Mouse (Mus musculus) hindbrain, embryonic 15.5 days (tissue): ENCODE data around the gene Wnt7b. TPM values are rescaled to one million over a fixed set of nuclear protein-coding genes. Genes with fewer than 3 reads are reported as not detected.

Experiments used
- ATAC-seq: fragments of 200-750 bp; cut with Nextera tagmentation; 2 replicates; pipeline ENCODE4 v1.8.0; 2017; ENCODE audit warnings: low read depth, moderate number of reproducible peaks, moderate TSS enrichment; ENCODE audit not compliant: low FRiP score
- H3K27ac ChIP-seq: fragments of 300-500 bp; sonication (generic); replicated peaks from 2 replicates; pipeline ENCODE4 v1.5.1; 2015; ENCODE audit warnings: mild to moderate bottlenecking, inconsistent platforms
- H3K27me3 ChIP-seq: fragments of 300-500 bp; sonication (generic); 2 replicates; pipeline ENCODE4 v1.6.1; 2015; ENCODE audit warnings: control low read depth, inconsistent platforms
- H3K36me3 ChIP-seq: fragments of 300-500 bp; sonication (generic); 2 replicates; pipeline ENCODE4 v1.6.1; 2015; ENCODE audit warnings: control low read depth, inconsistent platforms
- H3K4me1 ChIP-seq: fragments of 300-500 bp; sonication (generic); replicated peaks from 2 replicates; pipeline ENCODE4 v1.6.1; 2015; ENCODE audit warnings: control low read depth, inconsistent platforms
- H3K4me2 ChIP-seq: fragments of 300-500 bp; sonication (generic); 2 replicates; pipeline ENCODE4 v1.6.1; 2015; ENCODE audit warnings: moderate library complexity, mild to moderate bottlenecking, inconsistent platforms
- H3K4me3 ChIP-seq: fragments of 300-500 bp; sonication (generic); 2 replicates; pipeline ENCODE4 v1.5.1; 2015; ENCODE audit warnings: mild to moderate bottlenecking, inconsistent platforms
- H3K9ac ChIP-seq: fragments of 300-500 bp; sonication (generic); 2 replicates; pipeline ENCODE4 v1.6.1; 2015; ENCODE audit warnings: inconsistent platforms
- H3K9me3 ChIP-seq: fragments of 300-500 bp; sonication (generic); 2 replicates; pipeline ENCODE4 v1.6.1; 2016; ENCODE audit warnings: control low read depth, inconsistent platforms
- WGBS: fragments of 180-500 bp; shearing (Covaris S2); methylation state at CpG from one replicate; pipeline ENCODE4 v1.1.7; 2015; 5-methylcytosine and 5-hydroxymethylcytosine counted together
- polyA plus RNA-seq: library from polyadenylated mRNA; unstranded; fragments of >200 nt; fragmentation: Nextera tagmentation; extraction: Ambion mirVana; gene quantifications from 2 replicates; pipeline ENCODE4 v1.2.1, GENCODE M21; 2015

The Wnt7b gene
- polyA plus RNA-seq, result 28.8 and 42.8 TPM in 2 replicates

GRCm38 (mm10) chr15:85582356-85582910 is at the start of gene Wnt7b:
Gene Wnt7b, minus strand, starts transcription at chr15:85582473.
- H3K27ac ChIP-seq, result peak within 1 kb of the TSS; percentile 50
- H3K4me1 ChIP-seq, result peaks cover 45% of the 10 kb centered on the region
- H3K36me3 ChIP-seq, result no peaks in the 10 kb centered on the region
- ATAC-seq, result 0 out of 2 replicates have a peak, but pooled peaks have one; percentile 6
- H3K4me3 ChIP-seq, result peak within 1 kb of the TSS; percentile 70
- peak within 1 kb of the TSS; percentile 98 for H3K4me2 ChIP-seq
- WGBS, result 2% methylated on average over 19 of the region's 19 CpGs
- H3K9me3 ChIP-seq, result no peaks in the 10 kb centered on the region
- H3K27me3 ChIP-seq, result peaks cover 46% of the 10 kb centered on the region
- peak within 1 kb of the TSS; percentile 62 for H3K9ac ChIP-seq

- H3K36me3 ChIP-seq, result no peaks in the 10 kb centered on the region
- no peak overlapping the region for H3K9ac ChIP-seq
- WGBS, result 52% methylated on average over 2 of the region's 2 CpGs
- no peak overlapping the region for H3K4me3 ChIP-seq
- H3K9me3 ChIP-seq, result no peaks in the 10 kb centered on the region
- H3K27me3 ChIP-seq, result no peaks in the 10 kb centered on the region
- no peak overlapping the region for H3K4me2 ChIP-seq
- no peak overlapping the region for H3K27ac ChIP-seq
- ATAC-seq, result no peak
- H3K4me1 ChIP-seq, result peaks cover 12% of the 10 kb centered on the region
Measured at GRCm38 (mm10) chr15:85631591-85631990, 49.3 kb upstream of the Wnt7b start.

- no peak for ATAC-seq
- no peak overlapping the region for H3K27ac ChIP-seq
- H3K9me3 ChIP-seq, result no peaks in the 10 kb centered on the region
- no peak overlapping the region for H3K4me3 ChIP-seq
- WGBS, result 76% methylated on average over 7 of the region's 7 CpGs
- H3K4me2 ChIP-seq, result no peak overlapping the region
- peaks cover 20% of the 10 kb centered on the region for H3K4me1 ChIP-seq
- H3K36me3 ChIP-seq, result no peaks in the 10 kb centered on the region
- H3K27me3 ChIP-seq, result no peaks in the 10 kb centered on the region
- no peak overlapping the region for H3K9ac ChIP-seq
Measured at GRCm38 (mm10) chr15:85629924-85630545, 47.8 kb upstream of the Wnt7b start.

- peaks cover 13% of the 10 kb centered on the region for H3K4me1 ChIP-seq
- peak overlapping the region; percentile 80 for H3K4me2 ChIP-seq
- under 1% methylated on average over 67 of the region's 68 CpGs for WGBS
- H3K4me3 ChIP-seq, result peak overlapping the region; percentile 45
- no peaks in the 10 kb centered on the region for H3K9me3 ChIP-seq
- peak overlapping the region; percentile 70 for H3K27ac ChIP-seq
- H3K9ac ChIP-seq, result peak overlapping the region; percentile 53
- H3K27me3 ChIP-seq, result no peaks in the 10 kb centered on the region
- no peaks in the 10 kb centered on the region for H3K36me3 ChIP-seq
- ATAC-seq, result peak; percentile 93
Measured at GRCm38 (mm10) chr15:85625666-85626279, 43.5 kb upstream of the Wnt7b start.

GRCm38 (mm10) chr15:85622213-85622612 is 39.9 kb upstream of the Wnt7b start:
- Histone ChIP-seq H3K27me3 (no peaks in the 10 kb centered on the region), H3K9ac (no peak overlapping the region), H3K4me2 (no peak overlapping the region), H3K36me3 (no peaks in the 10 kb centered on the region), H3K4me1 (peaks cover 13% of the 10 kb centered on the region), H3K9me3 (no peaks in the 10 kb centered on the region), H3K4me3 (no peak overlapping the region), H3K27ac (no peak overlapping the region)
- WGBS, result 86% methylated on average over 13 of the region's 13 CpGs
- no peak for ATAC-seq

GRCm38 (mm10) chr15:85615537-85616100 is 33.3 kb upstream of the Wnt7b start:
- no peak for ATAC-seq
- peak overlapping the region; percentile 86; the same call in 1 of the 2 replicates for H3K27ac ChIP-seq

GRCm38 (mm10) chr15:85615075-85615474 is 32.8 kb upstream of the Wnt7b start:
- Histone ChIP-seq H3K9ac (no peak overlapping the region), H3K27ac (peak overlapping the region; percentile 86; the same call in 1 of the 2 replicates)
- no peak for ATAC-seq

More at GRCm38 (mm10) chr15:85615537-85616100, 33.3 kb upstream of the Wnt7b start:
- no peak overlapping the region for H3K4me3 ChIP-seq
- 39% methylated on average over 20 of the region's 21 CpGs for WGBS
- no peak overlapping the region for H3K9ac ChIP-seq
- H3K4me2 ChIP-seq, result no peak overlapping the region
- H3K9me3 ChIP-seq, result no peaks in the 10 kb centered on the region
- peaks cover 40% of the 10 kb centered on the region for H3K4me1 ChIP-seq
- H3K36me3 ChIP-seq, result no peaks in the 10 kb centered on the region
- H3K27me3 ChIP-seq, result no peaks in the 10 kb centered on the region; the same call in 1 of the 2 replicates

GRCm38 (mm10) chr15:85613358-85614266 is 31.3 kb upstream of the Wnt7b start:
- Histone ChIP-seq H3K36me3 (no peaks in the 10 kb centered on the region), H3K4me1 (peaks cover 40% of the 10 kb centered on the region), H3K4me2 (no peak overlapping the region), H3K27ac (peak overlapping the region; percentile 86), H3K9ac (no peak overlapping the region), H3K4me3 (no peak overlapping the region), H3K9me3 (no peaks in the 10 kb centered on the region), H3K27me3 (no peaks in the 10 kb centered on the region; the same call in 1 of the 2 replicates)
- 40% methylated on average over 17 of the region's 17 CpGs for WGBS
- ATAC-seq, result peak; percentile 82

More at GRCm38 (mm10) chr15:85615075-85615474, 32.8 kb upstream of the Wnt7b start:
- no peaks in the 10 kb centered on the region for H3K36me3 ChIP-seq
- no peaks in the 10 kb centered on the region for H3K9me3 ChIP-seq
- H3K27me3 ChIP-seq, result no peaks in the 10 kb centered on the region; the same call in 1 of the 2 replicates
- 46% methylated on average over 22 of the region's 22 CpGs for WGBS
- H3K4me2 ChIP-seq, result no peak overlapping the region
- H3K4me3 ChIP-seq, result no peak overlapping the region
- H3K4me1 ChIP-seq, result peaks cover 40% of the 10 kb centered on the region

GRCm38 (mm10) chr15:85612660-85613357 is 30.5 kb upstream of the Wnt7b start:
- WGBS, result 69% methylated on average over 8 of the region's 8 CpGs
- Histone ChIP-seq H3K9me3 (no peaks in the 10 kb centered on the region), H3K27me3 (no peaks in the 10 kb centered on the region; the same call in 1 of the 2 replicates), H3K4me2 (no peak overlapping the region), H3K4me1 (peaks cover 40% of the 10 kb centered on the region), H3K9ac (no peak overlapping the region), H3K4me3 (no peak overlapping the region), H3K27ac (peak overlapping the region; percentile 86), H3K36me3 (no peaks in the 10 kb centered on the region)
- no peak; the same call in 1 of the 2 replicates for ATAC-seq

- Histone ChIP-seq H3K27ac (peak overlapping the region; percentile 58), H3K27me3 (no peaks in the 10 kb centered on the region; the same call in 1 of the 2 replicates), H3K4me1 (peaks cover 40% of the 10 kb centered on the region), H3K9ac (no peak overlapping the region), H3K4me2 (no peak overlapping the region), H3K9me3 (no peaks in the 10 kb centered on the region), H3K4me3 (no peak overlapping the region), H3K36me3 (no peaks in the 10 kb centered on the region)
- ATAC-seq, result no peak
- 67% methylated on average over 16 of the region's 16 CpGs for WGBS
Measured at GRCm38 (mm10) chr15:85611701-85612520, 29.6 kb upstream of the Wnt7b start.
